Mouse (Mus musculus): ENCODE measurements at regions not wholly inside any gene's neighbourhood (a gene's known extent, or its start where the extent isn't known, plus 50 kb on each side); places are given as distances from the start of the nearest gene placed in this dataset.

GRCm38 (mm10) chr4:97283099-97283498 is 100.1 kb upstream of the Gm10192 start:
- DNase-seq (ENCODE audit: low read depth, low spot score), result peak; percentile 18

DNA sequence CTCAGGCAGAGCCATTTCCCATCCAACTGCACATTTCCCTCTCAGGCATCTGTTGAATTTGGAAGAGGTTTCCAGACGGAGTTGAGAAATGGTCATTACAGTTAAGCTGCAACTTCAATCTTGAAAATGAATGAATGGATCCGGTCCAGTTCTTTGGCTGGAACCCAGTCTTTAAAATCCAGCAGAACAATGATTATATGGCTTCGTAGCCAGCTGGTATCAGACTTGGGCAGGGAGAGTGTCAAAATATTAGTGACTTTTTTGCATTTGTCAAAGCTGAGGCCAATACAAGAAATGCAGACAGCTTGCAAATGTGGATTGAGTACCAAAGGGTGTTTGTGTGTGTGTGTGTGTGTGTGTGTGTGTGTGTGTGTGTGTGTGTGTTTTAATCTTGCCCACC is 99.7 kb upstream of the Gm10192 start:
- peak; percentile 59 for DNase-seq (ENCODE audit: low read depth, low spot score)

- peak; percentile 10 for DNase-seq (ENCODE audit: low read depth, low spot score)
Observed at GRCm38 (mm10) chr4:97281126-97281779, 98.3 kb upstream of the Gm10192 start.

DNA sequence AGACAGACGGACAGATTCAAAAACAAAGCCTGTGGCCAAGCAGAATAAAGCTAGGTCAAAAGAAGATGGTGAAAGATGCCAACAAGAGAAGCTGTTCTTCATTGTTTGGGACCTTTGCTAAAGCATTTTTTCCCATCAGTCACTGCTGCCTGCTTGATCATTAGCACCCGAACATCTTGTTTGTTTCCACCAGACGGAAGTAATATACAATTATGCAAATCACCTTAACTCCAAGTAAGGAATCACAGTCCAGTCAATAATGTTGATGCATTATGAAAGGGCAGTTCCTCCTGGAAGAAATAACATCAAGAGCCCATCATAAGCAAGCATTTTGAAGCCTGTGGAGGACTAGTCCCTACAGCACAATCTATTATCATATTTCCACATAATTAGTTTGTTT is 97.7 kb upstream of the Gm10192 start:
- no peak for DNase-seq (ENCODE audit: low read depth, low spot score)

GRCm38 (mm10) chr4:97236945-97237344 is 54.0 kb upstream of the Gm10192 start:
- DNase-seq (ENCODE audit: low read depth, low spot score), result no peak

GRCm38 (mm10) chr4:97236384-97236783 is 53.4 kb upstream of the Gm10192 start:
- DNase-seq (ENCODE audit: low read depth, low spot score), result no peak

DNA sequence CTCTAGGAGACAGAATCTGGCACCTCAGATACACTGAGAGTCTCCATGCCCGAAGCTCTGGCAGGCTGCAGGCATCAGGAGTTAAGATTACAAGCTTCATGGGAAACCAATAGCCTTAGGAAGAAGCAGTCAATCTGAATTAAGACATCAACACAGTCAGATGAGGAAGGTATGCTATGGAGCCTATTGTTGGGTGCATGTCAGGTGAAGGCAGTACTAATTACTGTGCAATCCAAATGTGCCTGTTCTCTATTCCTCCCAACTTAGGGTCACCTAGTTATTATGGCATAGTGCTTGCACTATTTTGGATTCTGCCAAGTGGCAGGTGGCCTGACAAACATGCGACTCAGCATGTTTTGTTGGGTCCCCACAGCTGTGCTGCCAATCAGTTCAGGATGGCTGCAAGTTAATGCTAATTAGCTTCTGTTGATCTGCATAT is 53.0 kb upstream of the Gm10192 start:
- DNase-seq (ENCODE audit: low read depth, low spot score), result peak; percentile 64

All from brain, embryonic 18.5 days (tissue).